Mouse (Mus musculus): ENCODE data around the gene Mpo. TPM values are rescaled to one million over a fixed set of nuclear protein-coding genes. Genes with fewer than 3 reads are reported as not detected.

Gene Mpo
- polyA plus RNA-seq, 1 experiment from 2014 or later = 2.1 TPM

GRCm38 (mm10) chr11:87853597-87853954 is 60.2 kb downstream of the Mpo start:
- H3K36me3 ChIP-seq = peaks cover 25% of the 10 kb centered on the region

More at GRCm38 (mm10) chr11:87853597-87853954, 60.2 kb downstream of the Mpo start:
- Histone ChIP-seq H3K27ac (replicated peaks) (peak overlapping the region; percentile 6; the same call in 1 of the 2 replicates), H3K4me3 (peak overlapping the region; percentile 60), H3K4me1 (peaks cover 10% of the 10 kb centered on the region), H3K9ac (peak overlapping the region; percentile 72), H3K4me2 (peak overlapping the region; percentile 79), H3K27me3 (replicated peaks) (no peaks in the 10 kb centered on the region), H3K9me3 (no peaks in the 10 kb centered on the region)
- ATAC-seq (ENCODE audit: extremely low read depth, insufficient number of reproducible peaks, low FRiP score, low TSS enrichment) = no peak
- WGBS = 42% methylated on average over 8 of the region's 8 CpGs

MicroRNA genes within 50 kb of the gene (microRNA counts, 519-probe panel; counts per million panel counts)
- 5,708 counts per million, percentile 91 among the panel's probes with 10 or more counts for microRNA mmu-miR-142-3p
- microRNA mmu-miR-142-5p = 5,060 counts per million, percentile 86 among the panel's probes with 10 or more counts

Small RNA genes lying within 50 kb of the gene (microRNA-seq; reads per million reads assigned to microRNA genes)
- gene Mir142 = not detected
- not detected for gene Mir142b

Other genes starting within 250 kb of the Mpo start
- not detected in 2 replicates for gene Gm11492, start 226.9 kb upstream of the Mpo start, polyA plus RNA-seq (2015; fragmentation: Nextera tagmentation; extraction: Ambion mirVana)
- 15.3 and 18.5 TPM in 2 replicates for gene Sept4, start 224.7 kb upstream of the Mpo start, polyA plus RNA-seq (2015; fragmentation: Nextera tagmentation; extraction: Ambion mirVana)
- gene Mtmr4, start 201.4 kb upstream of the Mpo start, polyA plus RNA-seq (2015; fragmentation: Nextera tagmentation; extraction: Ambion mirVana) = 14.1 and 14.7 TPM in 2 replicates
- gene Hsf5, start 176.4 kb upstream of the Mpo start, polyA plus RNA-seq (2015; fragmentation: Nextera tagmentation; extraction: Ambion mirVana) = 0.05 and 0.13 TPM in 2 replicates
- 1.3 and 1.6 TPM in 2 replicates for gene Rnf43, start 130.9 kb upstream of the Mpo start, polyA plus RNA-seq (2015; fragmentation: Nextera tagmentation; extraction: Ambion mirVana)
- 104 and 115 TPM in 2 replicates for gene Supt4a, start 56.0 kb upstream of the Mpo start, polyA plus RNA-seq (2015; fragmentation: Nextera tagmentation; extraction: Ambion mirVana)
- 0.47 and 0.51 TPM in 2 replicates for gene Tspoap1, start 33.0 kb upstream of the Mpo start, polyA plus RNA-seq (2015; fragmentation: Nextera tagmentation; extraction: Ambion mirVana)
- gene Lpo, start 34.7 kb downstream of the Mpo start, polyA plus RNA-seq (2015; fragmentation: Nextera tagmentation; extraction: Ambion mirVana) = 0.08 TPM in 1 of 2 replicates, not detected in the other
- 7.0 and 8.3 TPM in 2 replicates for gene Mks1, start 59.6 kb downstream of the Mpo start, polyA plus RNA-seq (2015; fragmentation: Nextera tagmentation; extraction: Ambion mirVana)
- gene Epx, start 82.0 kb downstream of the Mpo start, polyA plus RNA-seq (2015; fragmentation: Nextera tagmentation; extraction: Ambion mirVana) = 0.15 TPM in 2 replicates
- gene Olfr462, start 98.7 kb downstream of the Mpo start, polyA plus RNA-seq (2015; fragmentation: Nextera tagmentation; extraction: Ambion mirVana) = not detected in 2 replicates
- gene Olfr463, start 103.8 kb downstream of the Mpo start, polyA plus RNA-seq (2015; fragmentation: Nextera tagmentation; extraction: Ambion mirVana) = not detected in 2 replicates
- not detected in 2 replicates for gene Olfr464, start 127.4 kb downstream of the Mpo start, polyA plus RNA-seq (2015; fragmentation: Nextera tagmentation; extraction: Ambion mirVana)
- gene Dynll2, start 194.0 kb downstream of the Mpo start, polyA plus RNA-seq (2015; fragmentation: Nextera tagmentation; extraction: Ambion mirVana) = 19.1 and 19.7 TPM in 2 replicates

All from heart, embryonic 13.5 days (tissue).